Mouse (Mus musculus) bone marrow, adult 2 months (tissue): ENCODE data around the gene Hes5.

ENCODE experiments used
- CTCF ChIP-seq: fragments of 200-500 bp; IDR thresholded peaks from 2 replicates; pipeline ENCODE4 v1.5.1; 2011; ENCODE audit warnings: low read length, control low read depth; ENCODE audit not compliant: control insufficient read depth, insufficient read depth
- POLR2A ChIP-seq: fragments of 200-500 bp; IDR thresholded peaks from 2 replicates; pipeline ENCODE4 v1.6.1; 2011; ENCODE audit warnings: low read depth, mild to moderate bottlenecking, control low read depth, low read length, borderline replicate concordance; ENCODE audit not compliant: control insufficient read depth

DNA sequence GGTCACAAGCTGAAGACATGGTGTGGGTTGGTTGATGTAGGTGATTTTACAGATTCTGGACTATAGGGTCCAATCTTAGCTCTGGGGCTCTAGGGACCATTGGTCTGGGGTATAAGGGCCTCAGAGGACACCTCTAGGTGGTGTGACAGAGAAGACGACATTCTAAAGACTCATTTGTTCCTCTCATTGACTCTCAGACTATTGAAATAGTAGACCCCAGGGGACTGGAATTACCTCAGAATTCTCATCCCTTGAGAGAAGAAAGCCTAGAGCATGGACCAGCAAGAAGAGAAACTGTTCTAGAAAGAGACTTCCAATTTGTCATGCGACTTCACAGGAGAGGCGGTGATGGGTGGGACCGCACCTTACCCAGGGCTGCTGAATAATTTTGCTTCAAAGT lies 46.5 kb upstream of the Hes5 start:
- TF ChIP-seq CTCF (no peak), POLR2A (no peak)
